Mouse (Mus musculus) left cerebral cortex, adult 9 months (tissue): Measurements from ENCODE around the gene Atg16l1.

ENCODE experiments used
- DNase-seq, 2 experiments: peaks; one replicate each; pipeline ENCODE4 v3.0.0; 2022; ENCODE audit warnings: low spot score in 2 of 2

Atg16l1 gene

DNA sequence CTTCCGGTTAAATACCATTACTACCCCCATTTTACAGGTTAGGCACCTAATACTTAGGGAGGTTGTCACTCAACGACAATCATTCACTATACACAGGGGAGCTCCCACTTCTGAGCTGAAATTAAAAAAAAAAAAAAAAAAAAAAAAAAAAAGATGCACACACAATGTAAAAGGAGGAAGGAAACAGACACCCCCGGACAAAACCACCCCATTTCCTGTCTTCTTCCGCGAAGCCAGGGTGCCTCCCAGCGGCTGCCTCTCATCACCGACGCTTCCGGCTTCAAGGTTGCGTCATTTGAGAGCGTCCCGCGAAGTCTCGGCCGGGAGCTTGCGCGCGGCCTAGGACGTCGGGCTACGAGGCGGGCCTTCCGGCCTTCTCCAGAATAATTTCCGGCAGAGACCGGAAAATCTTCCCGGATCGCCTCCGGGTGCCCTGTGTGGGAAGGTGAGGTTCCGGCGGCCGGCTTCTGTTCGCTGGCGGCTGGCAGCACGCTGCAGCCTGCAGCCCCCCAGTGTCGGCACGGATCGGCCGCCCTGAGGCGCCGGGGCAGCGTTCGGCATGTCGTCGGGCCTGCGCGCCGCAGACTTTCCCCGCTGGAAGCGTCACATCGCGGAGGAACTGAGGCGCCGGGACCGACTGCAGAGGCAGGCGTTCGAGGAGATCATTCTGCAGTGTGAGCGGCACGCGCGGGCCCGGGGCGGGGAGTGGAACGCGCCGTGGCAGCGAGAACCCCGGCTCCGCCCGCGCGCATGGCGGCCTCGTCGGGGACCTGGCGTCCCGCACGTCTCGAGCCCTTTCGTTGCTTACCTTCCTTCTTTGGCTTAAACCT, at the start of gene Atg16l1:
Gene Atg16l1, plus strand, starts transcription at position 230 of the 830 bp plus-strand sequence.
- peak; percentile 86 to 96 for DNase-seq

DNA sequence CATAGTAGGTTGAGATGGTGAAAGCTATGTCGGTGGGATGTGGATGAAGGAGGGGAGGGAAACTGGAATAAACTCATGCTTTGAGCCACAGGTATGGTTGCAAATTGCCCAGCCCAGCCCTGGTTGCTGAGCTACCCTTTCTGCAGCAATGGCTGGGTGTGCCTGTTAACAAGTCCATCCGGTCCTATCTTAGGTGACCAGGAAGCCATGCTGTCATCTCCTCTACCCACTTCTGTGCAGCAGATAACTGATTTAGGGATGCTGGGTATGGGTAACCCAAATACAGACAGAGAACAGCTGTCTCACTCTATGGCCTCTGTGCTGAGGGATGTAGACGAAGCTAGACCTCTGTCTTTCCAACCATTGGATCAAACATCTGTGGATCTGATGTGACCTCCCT, 49.3 kb upstream of the Atg16l1 start:
- DNase-seq, result no peak

DNA sequence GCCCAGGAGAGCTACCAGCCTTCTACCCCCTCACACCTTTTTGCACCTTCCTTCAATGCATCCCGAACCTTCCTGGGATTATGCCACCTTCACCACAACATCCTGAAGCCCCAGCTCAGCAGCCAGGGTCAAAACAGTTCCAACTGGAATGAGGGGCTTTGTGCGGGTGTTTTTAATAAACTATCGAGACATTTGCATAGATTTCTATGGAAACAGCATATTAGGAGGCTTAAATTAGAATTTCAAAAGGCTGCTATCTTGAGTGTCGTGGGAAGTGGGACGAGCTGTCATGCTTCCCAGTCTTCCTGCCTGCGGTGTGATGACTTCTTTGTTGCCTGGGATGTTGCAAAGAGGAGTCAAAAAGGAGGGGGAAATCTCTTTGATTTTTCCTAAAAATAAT, 46.6 kb upstream of the Atg16l1 start:
- peak; percentile 72 to 73 for DNase-seq

DNA sequence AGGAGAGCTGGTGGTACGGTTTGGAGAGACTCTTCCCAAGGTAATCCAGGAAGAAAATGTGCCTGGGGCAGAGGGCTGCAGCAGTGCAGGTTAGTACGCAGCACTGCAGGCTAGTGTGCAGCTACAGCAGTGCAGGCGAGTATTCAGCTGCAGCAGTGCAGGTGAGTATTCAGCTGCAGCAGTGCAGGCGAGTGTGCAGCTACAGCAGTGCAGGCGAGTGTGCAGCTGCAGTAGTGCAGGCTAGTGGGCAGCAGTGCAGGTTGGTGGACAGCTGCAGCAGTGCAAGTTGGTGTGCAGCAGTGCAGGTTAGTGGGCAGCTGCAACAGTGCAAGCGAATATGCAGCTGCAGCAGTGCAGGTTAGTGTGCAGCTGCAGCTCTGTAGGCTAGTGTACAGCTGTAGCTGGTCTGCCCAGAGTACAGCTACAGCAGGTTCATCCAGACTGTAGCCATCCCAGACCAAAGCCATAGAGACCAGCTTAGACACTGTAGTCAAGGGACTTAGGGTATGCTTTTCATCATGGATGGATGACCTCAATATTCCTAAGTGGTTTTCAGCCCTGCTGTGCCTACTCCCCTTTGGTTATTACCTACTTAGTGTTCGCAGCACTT, 45.9 kb upstream of the Atg16l1 start:
- DNase-seq, result no peak

DNA sequence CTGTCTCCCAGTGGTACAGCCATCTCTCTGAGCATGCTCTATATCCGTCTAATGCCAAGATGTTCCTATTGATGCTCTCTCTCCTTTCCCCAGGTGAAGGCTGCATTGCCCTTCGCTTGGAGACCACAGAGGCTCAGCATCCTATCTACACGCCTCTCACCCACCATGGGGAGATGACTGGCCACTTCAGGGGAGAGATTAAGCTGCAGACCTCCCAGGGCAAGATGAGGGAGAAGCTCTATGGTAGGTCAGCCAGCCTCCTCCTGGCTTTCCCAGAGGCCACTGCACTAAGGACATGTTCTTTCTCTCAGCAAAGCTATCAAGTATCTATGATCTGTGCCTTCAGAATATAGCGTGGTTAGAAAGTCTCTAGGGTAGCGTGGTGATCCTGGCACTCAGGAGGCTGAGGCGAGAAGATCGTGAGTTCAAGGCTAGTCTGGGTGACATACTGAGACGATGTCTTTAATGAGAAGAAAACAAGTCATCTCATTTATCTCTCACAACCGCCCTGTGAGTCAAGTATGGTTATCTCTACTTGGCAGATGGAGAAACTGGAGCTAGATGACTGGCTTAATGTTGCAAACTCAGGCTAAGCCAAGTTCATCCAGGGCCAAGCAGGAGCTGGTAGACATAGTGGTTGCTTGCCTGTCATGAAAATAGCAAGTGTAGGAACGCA, 43.6 kb upstream of the Atg16l1 start:
- no peak for DNase-seq

DNA sequence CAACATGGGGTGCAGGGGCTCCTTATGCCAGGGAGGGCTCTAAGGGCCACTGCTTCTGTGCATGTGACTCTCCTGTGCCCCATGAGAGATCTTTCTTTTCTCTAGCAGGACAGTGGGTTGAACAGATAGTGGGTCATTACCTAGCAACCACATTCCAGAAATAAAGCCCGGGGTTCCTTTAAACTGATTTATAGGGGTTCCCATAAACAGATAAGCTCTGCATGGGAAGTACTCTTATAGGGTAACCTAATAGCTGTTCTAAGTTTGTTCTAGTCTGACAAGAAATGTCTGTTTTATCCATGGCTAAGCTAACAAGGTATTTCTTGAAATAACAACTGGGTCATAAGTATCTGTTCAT, 43.1 kb upstream of the Atg16l1 start:
- DNase-seq, result no peak

DNA sequence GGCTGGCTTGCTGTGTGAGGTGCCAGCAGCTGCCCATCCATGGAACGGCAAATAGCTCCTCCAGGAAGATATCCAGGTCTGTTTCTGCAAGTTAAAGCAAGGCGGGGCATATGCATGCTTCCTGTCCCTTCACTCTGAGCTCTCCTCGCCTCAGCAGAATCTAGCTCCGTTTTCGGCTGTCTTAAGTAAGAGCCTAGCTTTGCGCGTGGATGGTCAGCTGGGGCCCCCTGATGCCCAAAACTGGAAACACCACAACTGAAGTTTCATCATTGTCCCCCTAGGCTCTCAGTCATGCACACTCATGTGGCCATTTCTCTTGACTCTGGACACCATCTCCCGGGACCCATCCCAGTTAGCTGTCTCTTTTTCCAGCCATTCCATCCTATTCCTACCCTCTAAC, 34.3 kb upstream of the Atg16l1 start:
- peak in 1 of 2 experiments; percentile 70 for DNase-seq

DNA sequence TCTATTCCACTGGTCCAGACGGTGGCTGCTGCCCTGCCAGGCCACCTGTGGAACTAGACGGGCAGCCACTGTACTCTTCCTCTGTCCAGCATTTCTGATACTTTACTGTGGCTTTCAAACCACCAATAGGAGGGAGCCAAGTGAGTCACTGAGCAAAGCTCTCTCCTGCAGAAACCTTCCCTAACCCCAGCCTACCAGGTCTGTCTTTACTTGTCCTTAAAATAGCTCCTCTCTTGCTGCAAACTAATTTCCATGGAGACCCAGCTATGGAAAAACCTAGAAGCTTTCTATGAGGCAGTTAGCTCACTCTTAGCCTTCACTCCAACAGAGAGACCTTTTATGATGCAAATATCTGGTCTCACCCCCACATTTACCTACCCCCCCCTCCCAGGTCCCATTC, 33.6 kb upstream of the Atg16l1 start:
- DNase-seq, result peak in 1 of 2 experiments; percentile 60

DNA sequence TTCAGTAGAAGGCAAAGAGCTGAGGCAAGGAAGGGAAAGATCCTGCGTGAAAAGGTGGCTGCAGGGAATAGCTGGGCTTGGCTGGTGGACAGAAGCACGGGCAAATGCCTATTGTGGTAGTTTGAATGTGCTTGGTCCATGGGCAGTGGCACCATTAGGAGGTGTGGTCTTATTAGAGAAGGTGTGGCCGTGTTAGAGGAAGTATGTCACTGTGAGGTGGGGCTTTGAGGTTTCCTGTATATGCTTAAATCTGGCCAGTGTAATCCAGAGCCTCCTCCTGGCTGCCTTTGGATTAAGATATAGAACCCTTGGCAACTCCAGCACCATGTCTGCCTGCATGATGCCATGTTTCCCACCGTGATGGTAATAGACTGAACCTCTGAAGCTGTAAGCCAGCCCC, 32.3 kb upstream of the Atg16l1 start:
- DNase-seq, result no peak

DNA sequence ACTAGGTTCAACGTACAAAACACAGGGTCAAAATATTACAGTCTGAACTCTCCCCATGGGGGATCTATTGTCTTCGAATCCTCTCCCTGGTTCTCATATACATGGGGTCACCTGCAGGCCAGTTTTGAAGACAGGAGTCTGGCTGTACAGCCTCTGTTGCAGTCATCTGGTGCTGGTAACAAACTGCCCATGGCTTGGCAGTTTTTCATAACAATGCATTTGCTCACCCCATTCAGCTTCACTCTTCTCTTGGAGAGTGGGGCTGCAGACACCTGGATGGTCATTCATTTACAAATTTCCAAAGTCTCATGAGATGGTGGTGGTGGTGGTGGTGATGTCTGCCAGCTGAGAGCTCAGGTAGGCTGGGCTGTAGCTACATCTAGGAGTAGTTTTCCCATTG, 26.6 kb upstream of the Atg16l1 start:
- DNase-seq, result no peak

DNA sequence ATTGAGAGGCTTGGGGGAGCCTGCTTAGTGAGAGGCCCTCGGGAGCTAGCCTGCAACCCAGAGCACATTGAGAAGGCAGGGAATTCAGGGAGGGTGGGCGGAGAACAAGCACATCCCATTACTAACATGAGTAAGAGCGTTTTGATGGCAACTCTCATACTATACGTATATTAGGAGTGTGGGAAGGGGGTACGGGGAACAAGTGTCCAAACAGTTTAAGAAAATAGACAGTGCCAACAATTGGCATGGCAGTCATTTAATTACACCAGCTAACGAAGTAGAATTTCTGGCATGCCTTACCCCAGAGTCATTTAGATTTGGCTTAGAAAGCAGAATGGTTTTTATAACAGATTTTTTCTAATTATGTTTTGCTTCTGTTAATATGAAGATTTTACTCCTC, 25.8 kb upstream of the Atg16l1 start:
- no peak for DNase-seq

DNA sequence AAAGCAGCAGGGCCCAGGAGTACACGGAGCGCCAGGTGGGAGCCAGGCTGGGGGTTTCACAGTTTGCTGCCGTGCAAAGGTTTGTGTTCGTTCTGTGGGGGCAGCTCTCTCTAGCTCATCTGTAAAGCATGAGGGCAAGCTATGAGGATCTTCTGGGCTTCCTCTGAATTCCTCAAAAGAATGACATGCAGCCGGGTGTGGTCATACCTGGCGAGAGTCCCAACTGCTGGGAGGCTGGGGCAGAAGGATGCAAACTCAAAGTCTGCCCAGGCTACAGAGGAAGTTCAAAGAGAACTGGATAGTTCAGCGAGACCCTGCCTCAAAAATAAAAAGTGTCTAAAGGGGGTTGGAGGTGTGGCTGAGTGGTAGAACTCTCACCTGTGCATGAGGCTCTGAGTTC, 25.4 kb upstream of the Atg16l1 start:
- no peak for DNase-seq

DNA sequence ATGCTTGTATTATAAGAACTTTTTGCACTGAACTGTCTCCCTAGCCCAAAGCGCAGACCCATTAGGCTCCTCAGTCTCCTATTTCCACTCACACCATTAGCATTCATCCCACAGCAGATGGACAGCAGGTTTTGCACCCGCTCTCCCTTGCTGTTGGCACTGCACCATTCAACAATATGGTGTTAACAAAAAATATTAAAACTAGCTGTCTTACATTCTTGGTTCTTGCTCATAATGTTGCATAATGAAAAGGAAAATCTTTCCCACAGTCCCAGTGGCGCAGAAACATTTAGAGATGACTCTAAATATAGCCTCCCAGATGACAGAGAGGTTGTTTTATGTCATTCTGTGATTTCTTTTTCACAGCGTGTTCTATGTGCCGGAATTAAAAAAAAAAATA, 22.5 kb upstream of the Atg16l1 start:
- DNase-seq, result peak; percentile 62 to 66

DNA sequence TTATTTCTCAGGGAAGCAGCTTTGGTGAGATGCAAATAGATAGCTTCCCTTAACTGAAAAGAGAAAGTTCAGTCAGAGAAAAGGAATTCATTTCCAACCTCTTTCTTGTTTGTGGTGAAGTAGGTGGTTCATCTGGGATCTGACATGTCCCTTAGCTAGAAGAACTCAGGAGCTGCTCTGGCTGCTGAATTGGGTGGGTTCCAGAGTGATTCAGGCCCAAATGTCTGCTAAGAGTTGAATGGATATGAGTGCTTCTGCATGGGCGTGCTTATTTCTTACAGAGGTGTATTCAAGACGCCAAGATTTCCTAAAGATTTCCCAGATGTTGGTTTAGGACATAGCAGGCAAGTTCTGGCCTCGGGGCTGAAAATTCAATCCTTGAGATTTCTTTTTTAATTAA, 21.5 kb upstream of the Atg16l1 start:
- DNase-seq, result peak in 1 of 2 experiments; percentile 46

DNA sequence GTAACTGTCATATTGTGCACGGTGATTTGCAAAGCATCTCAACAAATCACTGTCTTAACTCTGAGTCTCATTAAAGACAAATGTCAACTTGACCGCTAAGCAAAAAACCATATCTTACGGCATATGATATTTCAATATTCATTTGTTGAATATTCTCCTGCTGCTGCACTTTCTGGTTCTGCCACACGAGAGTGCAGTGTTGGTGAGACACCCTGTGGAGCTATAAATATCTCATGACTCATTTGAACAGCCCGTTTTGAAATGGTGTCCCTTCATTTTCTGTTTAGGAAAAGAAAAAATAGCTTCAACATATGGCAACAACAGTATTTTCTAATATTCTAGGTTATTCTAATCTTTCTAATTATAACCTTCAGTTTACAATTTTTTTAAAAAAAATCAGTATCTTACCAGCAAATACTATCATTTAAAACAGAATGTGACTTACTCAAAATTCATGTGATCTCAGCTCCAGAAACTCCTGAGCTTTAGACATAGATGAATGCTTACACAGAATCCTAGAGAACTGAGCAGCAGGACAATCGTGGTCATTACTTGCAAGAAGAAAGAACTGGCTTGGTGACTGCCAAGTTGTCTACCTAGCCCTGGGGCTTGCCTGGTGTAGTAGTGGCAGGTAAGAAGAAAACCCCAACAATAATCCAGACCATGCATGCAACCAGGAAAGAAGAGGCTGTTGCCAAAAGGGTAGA, 14.9 kb upstream of the Atg16l1 start:
- DNase-seq, result peak in 1 of 2 experiments; percentile 46

DNA sequence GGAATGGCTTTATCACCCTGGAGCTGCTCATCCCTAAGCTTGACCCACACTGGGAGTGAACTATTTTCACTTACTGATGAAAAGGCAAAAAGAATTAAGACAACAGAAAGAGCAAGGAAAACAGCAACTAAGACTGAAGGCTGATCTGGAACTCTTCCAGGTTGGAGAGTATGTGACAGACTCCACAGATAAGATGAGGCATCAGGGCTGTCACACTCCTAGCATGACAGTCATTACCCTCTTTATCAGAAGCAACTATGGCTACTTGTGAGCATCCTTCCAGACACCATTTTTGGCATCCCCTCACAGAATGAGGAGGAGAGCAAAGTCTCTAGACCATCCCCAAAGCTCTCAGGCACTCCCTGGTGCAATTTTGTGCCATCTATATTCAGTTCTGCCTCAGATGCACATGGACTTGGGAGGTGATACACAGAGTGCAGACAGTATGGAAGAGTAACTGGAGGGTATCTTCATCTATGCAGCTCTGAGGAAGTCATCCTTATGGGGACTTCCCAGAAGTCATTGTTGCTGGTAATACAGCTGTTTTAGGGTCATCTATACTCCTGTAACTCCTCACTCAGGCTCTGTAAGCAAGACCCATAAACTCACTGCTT, 6.2 kb upstream of the Atg16l1 start:
- DNase-seq, result no peak

DNA sequence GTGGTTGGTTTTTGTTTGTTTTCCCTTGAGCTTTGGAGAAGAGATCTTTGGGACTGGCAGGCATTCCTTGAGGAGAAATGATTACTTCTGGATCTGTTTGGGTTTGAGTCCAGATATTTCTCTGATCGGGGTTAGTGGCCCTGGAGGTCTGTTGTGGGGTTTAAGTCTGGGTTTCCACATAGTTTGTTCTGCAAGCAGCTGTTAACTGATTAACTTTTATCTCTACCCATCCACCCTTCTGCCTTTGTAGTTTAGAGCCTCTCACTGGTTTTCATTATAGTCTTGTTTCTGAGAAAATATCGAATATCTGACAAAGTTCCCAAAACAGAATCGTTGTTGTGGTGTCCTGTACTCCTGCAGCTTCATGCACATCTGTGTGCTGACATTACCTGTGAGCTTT, 8.2 kb downstream of the Atg16l1 start:
- DNase-seq, result no peak

DNA sequence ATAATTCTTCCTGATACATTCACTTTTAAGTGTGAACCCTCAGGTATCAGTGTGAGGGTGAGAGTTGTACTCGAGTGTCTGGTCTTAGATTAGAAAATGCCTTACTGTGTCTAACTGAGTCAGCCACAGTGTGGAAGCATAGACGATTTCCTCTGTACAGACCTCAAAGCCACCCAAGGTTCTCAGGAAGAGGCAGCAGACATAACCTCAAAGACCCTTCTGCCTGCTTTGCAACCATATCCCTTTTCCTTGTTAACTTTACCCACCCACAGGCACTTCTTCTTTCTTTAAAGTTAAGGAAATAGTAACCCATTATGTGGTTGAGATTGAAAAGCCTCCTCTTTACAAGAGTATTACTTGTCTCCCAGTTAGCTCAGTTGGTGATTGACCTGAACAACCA, 10.1 kb downstream of the Atg16l1 start:
- DNase-seq, result no peak

DNA sequence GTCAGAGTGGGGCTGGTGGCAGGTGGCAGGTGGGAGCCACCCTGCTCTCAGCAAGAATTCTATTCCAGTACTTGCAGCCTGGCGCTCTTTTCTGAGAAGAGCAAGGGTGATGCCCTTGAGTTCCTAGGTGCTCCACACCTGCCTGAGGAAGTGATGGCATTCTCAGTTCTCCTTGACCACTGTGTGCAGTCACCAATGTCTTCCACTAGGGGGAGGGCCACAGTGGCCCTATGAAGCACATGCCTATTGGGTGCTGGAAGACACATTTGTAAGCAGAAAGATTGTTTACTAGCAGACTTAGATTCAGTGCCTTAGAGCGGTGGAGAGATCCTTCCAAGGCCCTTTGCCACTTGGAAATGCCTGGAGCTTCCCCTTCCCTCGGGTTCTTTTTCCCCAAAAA, 10.6 kb downstream of the Atg16l1 start:
- DNase-seq, result no peak

DNA sequence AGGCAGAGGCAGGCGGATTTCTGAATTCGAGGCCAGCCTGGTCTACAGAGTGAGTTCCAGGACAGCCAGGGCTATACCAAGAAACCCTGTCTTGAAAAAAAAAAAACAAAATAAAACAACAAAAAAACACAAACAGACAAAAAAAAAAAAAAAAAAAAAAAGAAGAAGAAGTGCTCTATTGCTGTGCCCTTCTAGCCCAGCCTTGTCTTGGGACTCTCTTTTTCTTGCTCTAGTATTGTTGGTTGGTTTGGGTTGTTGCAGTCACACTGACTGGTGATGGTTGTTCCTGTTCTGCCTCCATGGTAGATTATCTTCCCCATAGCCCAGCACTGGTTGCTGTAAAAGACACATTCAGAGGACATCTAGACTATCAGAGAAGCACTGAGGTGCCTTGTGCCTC, 13.6 kb downstream of the Atg16l1 start:
- DNase-seq, result no peak

DNA sequence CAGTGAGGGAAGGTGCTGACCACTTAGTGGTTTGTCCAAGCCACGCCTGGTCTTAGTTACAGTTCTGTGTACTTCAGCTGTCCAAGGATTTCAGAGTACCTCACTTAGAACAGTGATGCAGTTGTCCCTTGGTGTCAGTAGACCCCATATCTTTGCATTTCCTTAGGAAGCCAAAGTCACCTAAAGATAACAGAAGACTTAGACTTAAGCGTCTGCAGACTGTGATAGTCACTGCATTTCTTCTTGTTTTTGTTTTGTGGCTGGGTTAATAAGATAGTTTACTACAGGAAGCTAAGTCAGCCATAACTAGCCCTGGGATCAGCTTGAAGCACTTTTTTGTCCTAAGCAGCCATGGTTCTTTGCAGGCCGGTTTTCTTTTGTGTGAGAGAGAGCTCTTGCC, 14.8 kb downstream of the Atg16l1 start:
- no peak for DNase-seq

DNA sequence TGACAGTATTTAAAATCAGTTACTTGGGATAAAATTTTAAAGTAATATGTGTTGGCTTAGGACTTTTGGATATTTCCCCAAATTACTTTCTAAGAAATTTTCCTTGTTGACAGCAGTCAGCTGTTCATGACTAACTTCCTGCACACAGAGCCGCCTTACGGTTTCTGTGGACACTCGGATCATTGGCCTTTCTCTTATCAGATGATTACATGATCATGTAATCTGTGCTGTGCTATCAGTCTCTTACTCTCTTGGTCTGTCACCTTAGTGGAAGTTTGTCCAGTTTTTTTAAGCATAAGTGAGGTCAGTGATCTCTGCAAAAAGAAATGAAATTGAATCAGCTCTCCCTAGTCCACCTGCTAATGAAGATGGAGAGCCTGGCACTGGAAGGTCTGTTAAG, 16.1 kb downstream of the Atg16l1 start:
- no peak for DNase-seq
